Mouse (Mus musculus): ENCODE results near the gene Aldoart1. TPM values are rescaled to one million over a fixed set of nuclear protein-coding genes. Genes with fewer than 3 reads are reported as not detected.

The Aldoart1 gene
- total RNA-seq (2021) = under 1 TPM; 0.56 to 0.69 TPM
- long read RNA-seq, experiment 1 = 0 reads
- long read RNA-seq, experiment 2 = 0 reads

DNA sequence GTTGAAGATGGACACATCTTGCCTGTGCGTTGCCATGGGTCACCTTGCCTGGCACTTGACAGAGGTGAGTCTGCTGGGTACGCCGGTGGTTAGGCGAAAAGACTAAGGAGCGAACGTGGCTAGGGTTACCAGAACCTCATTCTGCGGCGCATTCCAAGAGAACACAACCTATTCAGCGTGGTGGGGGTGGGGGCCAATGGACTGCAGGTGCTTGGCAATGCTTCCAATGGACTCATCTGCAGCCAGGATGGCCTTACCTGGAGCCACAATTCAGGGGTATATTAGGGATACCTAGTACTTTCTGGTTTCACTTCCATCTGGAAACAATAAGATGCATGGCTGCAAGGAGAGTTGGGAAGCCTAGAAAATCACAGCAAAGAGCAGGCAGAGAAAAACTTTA, at the start of gene Aldoart1:
Gene Aldoart1 (minus strand): TSS at position 101 of the 400 bp plus-strand sequence.
- intact Hi-C loops (cut with DNase I) = no loop called here
- DNase-seq = no peak

GRCm38 (mm10) chr4:72901566-72901965, 49.1 kb upstream of the Aldoart1 start:
- intact Hi-C loops (cut with DNase I) = no loop called here
- no peak for DNase-seq

DNA sequence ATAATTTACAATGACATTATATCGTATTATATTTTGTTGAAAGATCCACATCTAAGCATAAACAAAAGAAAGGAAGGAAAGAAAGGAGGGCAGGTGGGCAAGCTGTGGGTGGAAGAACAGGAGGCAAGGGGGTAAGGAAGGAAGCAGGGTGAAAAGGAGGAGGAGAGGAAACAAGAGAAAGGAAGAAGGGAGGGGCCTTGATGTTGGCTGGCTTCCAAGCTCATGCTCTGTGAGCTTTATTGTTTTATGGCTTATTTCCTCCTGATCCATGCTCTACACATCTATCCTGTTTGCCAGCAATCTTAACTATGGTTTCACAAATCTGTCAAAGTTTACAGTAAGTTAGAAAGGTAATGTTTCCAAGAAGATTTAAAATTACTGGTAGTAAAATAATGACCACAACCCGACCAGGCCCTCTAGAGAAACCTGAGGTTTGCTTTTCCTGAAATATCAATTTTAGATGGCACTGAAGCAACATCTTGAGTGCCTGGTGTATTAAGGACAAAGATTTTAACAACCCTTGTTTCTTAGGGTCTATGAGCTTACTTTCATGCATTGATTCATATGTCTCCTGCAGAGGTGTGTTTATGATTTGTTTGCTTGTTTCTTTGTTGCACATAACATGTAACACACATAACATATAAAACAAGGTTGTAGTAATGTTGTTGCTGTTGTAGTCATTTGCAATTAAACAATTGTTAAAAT, 13.1 kb upstream of the Aldoart1 start:
- intact Hi-C loops (cut with DNase I) = no loop called here
- DNase-seq = no peak

DNA sequence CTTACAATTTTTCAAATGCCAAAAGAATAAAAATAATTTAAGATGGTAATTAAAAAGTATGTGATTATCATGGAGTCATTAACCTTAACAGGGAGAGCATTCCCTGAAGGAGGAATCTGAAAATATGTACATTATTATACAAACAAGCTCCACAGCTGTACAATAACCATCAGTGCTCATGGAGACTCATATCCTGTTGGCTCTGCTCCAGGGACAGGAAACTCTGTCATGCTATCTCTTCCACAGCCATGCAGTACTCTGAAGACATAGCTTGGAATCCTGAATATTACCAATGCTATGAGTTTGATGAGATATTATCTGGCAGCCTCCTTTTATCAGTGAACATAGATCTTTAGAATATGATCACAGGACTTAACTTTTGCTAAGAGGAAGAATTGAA, 8.2 kb downstream of the Aldoart1 start:
- DNase-seq = no peak
- intact Hi-C loops (cut with DNase I) = no loop called here

- intact Hi-C loops (cut with DNase I) = no loop called here
Measured at GRCm38 (mm10) chr4:72843025-72843424, 9.4 kb downstream of the Aldoart1 start.

GRCm38 (mm10) chr4:72836430-72836829, 16.0 kb downstream of the Aldoart1 start:
- DNase-seq = no peak
- intact Hi-C loops (cut with DNase I) = no loop called here

More at GRCm38 (mm10) chr4:72843025-72843424, 9.4 kb downstream of the Aldoart1 start:
- no peak for DNase-seq

DNA sequence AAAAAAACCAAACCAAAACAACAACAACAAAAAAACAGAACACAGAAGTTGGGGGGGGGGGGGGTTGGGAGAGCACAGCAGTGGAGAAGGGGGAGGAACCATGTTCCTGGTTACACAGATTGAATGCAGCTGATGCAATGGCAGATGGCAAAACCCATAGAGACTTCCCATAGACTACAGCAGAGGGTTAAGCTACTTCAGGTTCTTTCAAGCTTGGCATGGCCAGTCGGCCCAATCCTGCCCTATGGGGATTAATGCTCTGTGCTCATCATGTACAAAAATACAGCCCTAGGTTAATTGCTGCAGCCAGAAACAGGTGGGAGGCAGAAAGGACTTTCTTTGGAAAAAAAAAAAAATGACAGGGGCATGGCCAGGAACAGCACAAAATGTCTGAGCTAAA, 17.0 kb downstream of the Aldoart1 start:
- no peak for DNase-seq
- intact Hi-C loops (cut with DNase I) = no loop called here

DNA sequence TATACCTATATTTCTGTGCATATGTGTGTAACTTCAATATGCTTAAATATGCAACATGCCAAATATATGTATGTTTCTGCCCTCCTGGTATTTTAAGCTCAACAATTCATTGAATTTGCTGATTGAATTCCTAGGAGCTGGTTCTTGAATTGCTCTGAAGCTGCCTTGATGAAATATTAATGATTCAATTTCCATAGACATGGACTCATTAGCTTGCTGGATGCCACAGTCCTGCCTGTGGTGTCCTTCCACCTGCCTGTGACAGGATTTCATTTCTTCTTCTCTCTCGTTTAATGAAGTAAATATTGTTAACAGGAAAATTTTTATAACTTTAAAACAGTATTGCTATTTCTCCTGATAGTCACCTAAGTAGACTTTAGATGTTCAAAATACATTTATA, 51.6 kb downstream of the Aldoart1 start:
- DNase-seq = no peak
- intact Hi-C loops (cut with DNase I) = no loop called here

All from gastrocnemius, postnatal 36 days (tissue).